Mouse (Mus musculus): ENCODE measurements around the gene Htr2b. TPM values are rescaled to one million over a fixed set of nuclear protein-coding genes. Genes with fewer than 3 reads are reported as not detected.

Htr2b gene
- total and polyA plus RNA-seq, 3 experiments = 0.47 TPM; not detected in 2

GRCm38 (mm10) chr1:86094413-86094812 is 17.4 kb downstream of the Htr2b start:
- H3K4me1 ChIP-seq (ENCODE audit: control insufficient read depth in 1 of 2, insufficient read depth in 2 of 2) = no peaks in the 10 kb centered on the region
- dilution Hi-C loops (cut with MboI; ENCODE audit: extremely low pct_ligation_motif_present, extremely low pct_unique_long_range_greater_than_20kb, low sequenced_read_pairs) (no loop called here), in situ Hi-C loops (cut with MboI; ENCODE audit: low pct_ligation_motif_present, low pct_unique_long_range_greater_than_20kb, low sequenced_read_pairs) (no loop called here)
- no peaks in the 10 kb centered on the region; the same call in 1 of the 2 replicates for H3K79me2 ChIP-seq (replicated peaks; ENCODE audit: control insufficient read depth, extremely low read depth, insufficient read depth, poor library complexity, severe bottlenecking)
- H3K9ac ChIP-seq (ENCODE audit: insufficient read depth, low read depth) = no peak overlapping the region
- no peak overlapping the region for H3K27ac ChIP-seq (ENCODE audit: insufficient read depth, low read depth)
- H3K4me2 ChIP-seq (ENCODE audit: insufficient read depth, low read depth, poor library complexity, severe bottlenecking) = no peak overlapping the region
- peak in 1 of 2 experiments; percentile 13; a peak in 1 of 4 replicates for TF ChIP-seq CTCF (conservative IDR thresholded peaks at IDR 0.05 in 1 of 2, IDR thresholded peaks at IDR 0.05 in 1 of 2; ENCODE audit: low read depth in 2 of 2, low read length in 2 of 2)
- no peak for TF ChIP-seq MEF2A (IDR thresholded peaks at IDR 0.05; ENCODE audit: borderline replicate concordance, low read depth, low read length)
- peaks cover 52 to 80% of the 10 kb centered on the region in 2 experiments for H3K36me3 ChIP-seq (replicated peaks in 1 of 2; ENCODE audit: control insufficient read depth in 1 of 2, insufficient read depth in 1 of 2, low read length in 1 of 2)
- H3K4me3 ChIP-seq (replicated peaks in 1 of 3; ENCODE audit: low read depth in 2 of 3, low read length in 2 of 3, poor library complexity in 1 of 3) = no peak overlapping the region
- no peaks in the 10 kb centered on the region for H3K27me3 ChIP-seq (replicated peaks)
- no peaks in the 10 kb centered on the region for H3K9me3 ChIP-seq (replicated peaks; ENCODE audit: low read length)
- DNase-seq (ENCODE audit: extremely low read depth) = peak; percentile 4

GRCm38 (mm10) chr1:86076565-86076964 is 35.2 kb downstream of the Htr2b start:
- dilution Hi-C loops (cut with MboI; ENCODE audit: extremely low pct_ligation_motif_present, extremely low pct_unique_long_range_greater_than_20kb, low sequenced_read_pairs) (no loop called here), in situ Hi-C loops (cut with MboI; ENCODE audit: low pct_ligation_motif_present, low pct_unique_long_range_greater_than_20kb, low sequenced_read_pairs) (no loop called here)
- Histone ChIP-seq H3K36me3 (replicated peaks in 1 of 2; ENCODE audit: control insufficient read depth in 1 of 2, insufficient read depth in 1 of 2, low read length in 1 of 2) (peaks cover 55 to 83% of the 10 kb centered on the region in 2 experiments), H3K4me3 (replicated peaks in 1 of 3; ENCODE audit: low read depth in 2 of 3, low read length in 2 of 3, poor library complexity in 1 of 3) (no peak overlapping the region), H3K9ac (ENCODE audit: insufficient read depth, low read depth) (no peak overlapping the region), H3K4me2 (ENCODE audit: insufficient read depth, low read depth, poor library complexity, severe bottlenecking) (no peak overlapping the region), H3K79me2 (replicated peaks; ENCODE audit: control insufficient read depth, extremely low read depth, insufficient read depth, poor library complexity, severe bottlenecking) (no peaks in the 10 kb centered on the region), H3K27me3 (replicated peaks) (no peaks in the 10 kb centered on the region), H3K9me3 (replicated peaks; ENCODE audit: low read length) (no peaks in the 10 kb centered on the region), H3K4me1 (ENCODE audit: control insufficient read depth in 1 of 2, insufficient read depth in 2 of 2) (no peaks in the 10 kb centered on the region), H3K27ac (ENCODE audit: insufficient read depth, low read depth) (no peak overlapping the region)
- TF ChIP-seq ZNF384 (IDR thresholded peaks at IDR 0.05; ENCODE audit: low read depth, low read length) (no peak), RCOR1 (conservative IDR thresholded peaks at IDR 0.05; ENCODE audit: low read depth, low read length) (no peak), BHLHE40 (IDR thresholded peaks at IDR 0.05; ENCODE audit: low read depth, low read length) (no peak), EP300 (IDR thresholded peaks at IDR 0.05; ENCODE audit: low read length) (no peak), RAD21 (IDR thresholded peaks at IDR 0.05; ENCODE audit: low read depth, low read length) (no peak), CHD2 (IDR thresholded peaks at IDR 0.05; ENCODE audit: low read length) (no peak), SIN3A (IDR thresholded peaks at IDR 0.05; ENCODE audit: low read length) (no peak), PAX5 (IDR thresholded peaks at IDR 0.05; ENCODE audit: low read length) (no peak), ZKSCAN1 (IDR thresholded peaks at IDR 0.05; ENCODE audit: borderline replicate concordance, low read depth, low read length) (no peak), USF2 (conservative IDR thresholded peaks at IDR 0.05; ENCODE audit: low read depth, low read length) (no peak)
- DNase-seq (ENCODE audit: extremely low read depth) = no peak

GRCm38 (mm10) chr1:86064271-86064991 is 47.3 kb downstream of the Htr2b start, which contains the start of gene Psmd1:
TSS of gene Psmd1 (plus strand) at chr1:86064387.
- Histone ChIP-seq H3K9me3 (replicated peaks; ENCODE audit: low read length) (peaks cover 2% of the 10 kb centered on the region), H3K4me3 (replicated peaks in 1 of 3; ENCODE audit: low read depth in 2 of 3, low read length in 2 of 3, poor library complexity in 1 of 3) (peak within 1 kb of the TSS; percentile 81 to 99 (median 87)), H3K79me2 (replicated peaks; ENCODE audit: control insufficient read depth, extremely low read depth, insufficient read depth, poor library complexity, severe bottlenecking) (peaks cover 40% of the 10 kb centered on the region), H3K27me3 (replicated peaks) (no peaks in the 10 kb centered on the region), H3K27ac (ENCODE audit: insufficient read depth, low read depth) (peak within 1 kb of the TSS; percentile 13; the same call in 1 of the 2 replicates), H3K9ac (ENCODE audit: insufficient read depth, low read depth) (peak within 1 kb of the TSS; percentile 82), H3K4me2 (ENCODE audit: insufficient read depth, low read depth, poor library complexity, severe bottlenecking) (peak within 1 kb of the TSS; percentile 88), H3K36me3 (replicated peaks in 1 of 2; ENCODE audit: control insufficient read depth in 1 of 2, insufficient read depth in 1 of 2, low read length in 1 of 2) (peaks cover 0 to 16% of the 10 kb centered on the region in 2 experiments), H3K4me1 (ENCODE audit: control insufficient read depth in 1 of 2, insufficient read depth in 2 of 2) (peaks cover 8 to 28% of the 10 kb centered on the region in 2 experiments; a peak in 3 of 4 replicates)
- dilution Hi-C loops (cut with MboI; ENCODE audit: extremely low pct_ligation_motif_present, extremely low pct_unique_long_range_greater_than_20kb, low sequenced_read_pairs) = no loop called here
- peak; percentile 96 for DNase-seq (ENCODE audit: extremely low read depth)
- in situ Hi-C loops (cut with MboI; ENCODE audit: low pct_ligation_motif_present, low pct_unique_long_range_greater_than_20kb, low sequenced_read_pairs) = no loop called here
- no peak for TF ChIP-seq E2F4 (IDR thresholded peaks at IDR 0.05; ENCODE audit: insufficient replicate concordance, low read depth, low read length)
- no peak; the same call in 1 of the 2 replicates for TF ChIP-seq MYC (IDR thresholded peaks at IDR 0.05; ENCODE audit: low read depth, low read length)
- no peak for TF ChIP-seq CHD1 (IDR thresholded peaks at IDR 0.05; ENCODE audit: low read depth, low read length)
- no peak for TF ChIP-seq NRF1 (IDR thresholded peaks at IDR 0.05; ENCODE audit: low read depth, low read length)
- TF ChIP-seq TCF12 (IDR thresholded peaks at IDR 0.05; ENCODE audit: low read depth, low read length) = peak; percentile 56; the same call in 1 of the 2 replicates
- 0 out of 2 replicates have a peak, but pooled peaks have one; percentile 70 for TF ChIP-seq MAFK (IDR thresholded peaks at IDR 0.05; ENCODE audit: insufficient replicate concordance, low read length)
- TF ChIP-seq GABPA (IDR thresholded peaks at IDR 0.05; ENCODE audit: insufficient replicate concordance, low read depth, low read length) = peak; percentile 87
- TF ChIP-seq MAX (IDR thresholded peaks at IDR 0.05; ENCODE audit: low read length) = peak; percentile 100
- TF ChIP-seq NELFE (IDR thresholded peaks at IDR 0.05; ENCODE audit: low read depth, low read length) = peak; percentile 75
- TF ChIP-seq JUN (IDR thresholded peaks at IDR 0.05; ENCODE audit: insufficient read depth, low read depth, low read length) = no peak
- no peak for TF ChIP-seq BHLHE40 (IDR thresholded peaks at IDR 0.05; ENCODE audit: low read depth, low read length)
- TF ChIP-seq EP300 (IDR thresholded peaks at IDR 0.05; ENCODE audit: low read length) = no peak
- TF ChIP-seq CHD2 (IDR thresholded peaks at IDR 0.05; ENCODE audit: low read length) = no peak
- TF ChIP-seq CTCF (conservative IDR thresholded peaks at IDR 0.05 in 1 of 2, IDR thresholded peaks at IDR 0.05 in 1 of 2; ENCODE audit: low read depth in 2 of 2, low read length in 2 of 2) = peak; percentile 81 to 86
- TF ChIP-seq ZC3H11A (IDR thresholded peaks at IDR 0.05; ENCODE audit: low read depth, low read length) = no peak
- 0 out of 2 replicates have a peak, but pooled peaks have one; percentile 31 for TF ChIP-seq RCOR1 (conservative IDR thresholded peaks at IDR 0.05; ENCODE audit: low read depth, low read length)
